Mouse (Mus musculus): ENCODE measurements around the gene Anapc16. TPM values are rescaled to one million over a fixed set of nuclear protein-coding genes. Genes with fewer than 3 reads are reported as not detected.

Gene Anapc16
- polyA plus RNA-seq, 1 experiment from 2014 or later = 100 TPM

DNA sequence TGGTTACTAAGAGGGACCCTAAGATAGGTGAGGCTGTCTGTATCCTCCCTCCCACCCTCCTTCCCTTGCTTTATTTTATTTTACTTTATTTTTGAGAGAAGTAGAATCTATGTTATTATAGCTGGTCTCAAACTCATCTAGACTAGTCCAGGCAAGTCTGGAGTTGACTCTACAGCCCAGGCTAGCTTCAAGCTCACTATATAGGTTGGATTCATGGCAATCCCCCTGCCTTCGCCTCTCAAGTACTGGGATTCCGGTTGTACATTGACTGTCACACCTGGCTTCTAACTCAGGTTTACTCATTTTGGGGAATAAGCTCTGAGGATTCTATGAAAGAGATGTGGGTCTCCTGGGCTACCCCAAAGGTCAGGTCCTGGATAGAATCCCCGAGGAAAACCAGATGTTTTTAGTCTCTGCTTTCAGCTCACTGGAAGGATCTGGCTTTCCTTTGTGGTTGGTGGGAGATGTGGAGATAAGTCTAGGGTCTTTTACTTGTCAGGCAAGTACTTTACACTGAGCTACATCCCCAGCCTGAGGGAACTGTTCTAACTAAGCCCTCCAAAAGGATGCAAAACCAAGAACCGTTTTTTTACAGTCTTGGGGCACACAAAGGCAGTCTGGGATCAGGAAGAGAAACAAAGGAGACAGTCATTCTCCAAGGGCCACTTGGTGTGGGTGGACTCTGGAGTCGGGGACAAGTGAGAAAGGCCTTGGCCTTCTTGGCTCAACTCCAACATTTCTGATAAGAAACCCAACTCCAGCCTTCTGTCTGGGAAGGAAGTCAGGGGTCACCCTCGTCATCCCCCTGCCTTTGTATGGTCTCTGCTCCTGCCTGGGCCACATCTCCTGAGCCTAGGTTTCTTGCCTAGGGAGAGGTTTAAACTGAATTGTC is 54.3 kb downstream of the Anapc16 start:
- peaks cover 9% of the 10 kb centered on the region; the same call in 1 of the 2 replicates for H3K36me3 ChIP-seq (ENCODE audit: control insufficient read depth, insufficient read depth)
- 36% methylated on average over 6 of the region's 6 CpGs for WGBS
- H3K9me3 ChIP-seq (ENCODE audit: control insufficient read depth) = no peaks in the 10 kb centered on the region
- H3K4me1 ChIP-seq (replicated peaks; ENCODE audit: control insufficient read depth, insufficient read depth, low read length) = 0 out of 2 replicates have a peak, but pooled peaks cover 3% of the 10 kb centered on the region
- peak; percentile 40 for ATAC-seq
- no peaks in the 10 kb centered on the region for H3K27me3 ChIP-seq (replicated peaks; ENCODE audit: control insufficient read depth, insufficient read depth, low read length)
- H3K4me2 ChIP-seq (replicated peaks; ENCODE audit: low read depth) = peak overlapping the region; percentile 74
- H3K4me3 ChIP-seq (ENCODE audit: low read depth, low read length) = peak overlapping the region; percentile 69; the same call in 1 of the 2 replicates
- TF ChIP-seq CTCF (IDR thresholded peaks at IDR 0.05; ENCODE audit: low read depth) = no peak
- 0 out of 2 replicates have a peak overlapping the region, but pooled peaks have one; percentile 87 for H3K9ac ChIP-seq (ENCODE audit: low read depth, low read length)
- H3K27ac ChIP-seq (ENCODE audit: low read depth, low read length) = peak overlapping the region; percentile 86

DNA sequence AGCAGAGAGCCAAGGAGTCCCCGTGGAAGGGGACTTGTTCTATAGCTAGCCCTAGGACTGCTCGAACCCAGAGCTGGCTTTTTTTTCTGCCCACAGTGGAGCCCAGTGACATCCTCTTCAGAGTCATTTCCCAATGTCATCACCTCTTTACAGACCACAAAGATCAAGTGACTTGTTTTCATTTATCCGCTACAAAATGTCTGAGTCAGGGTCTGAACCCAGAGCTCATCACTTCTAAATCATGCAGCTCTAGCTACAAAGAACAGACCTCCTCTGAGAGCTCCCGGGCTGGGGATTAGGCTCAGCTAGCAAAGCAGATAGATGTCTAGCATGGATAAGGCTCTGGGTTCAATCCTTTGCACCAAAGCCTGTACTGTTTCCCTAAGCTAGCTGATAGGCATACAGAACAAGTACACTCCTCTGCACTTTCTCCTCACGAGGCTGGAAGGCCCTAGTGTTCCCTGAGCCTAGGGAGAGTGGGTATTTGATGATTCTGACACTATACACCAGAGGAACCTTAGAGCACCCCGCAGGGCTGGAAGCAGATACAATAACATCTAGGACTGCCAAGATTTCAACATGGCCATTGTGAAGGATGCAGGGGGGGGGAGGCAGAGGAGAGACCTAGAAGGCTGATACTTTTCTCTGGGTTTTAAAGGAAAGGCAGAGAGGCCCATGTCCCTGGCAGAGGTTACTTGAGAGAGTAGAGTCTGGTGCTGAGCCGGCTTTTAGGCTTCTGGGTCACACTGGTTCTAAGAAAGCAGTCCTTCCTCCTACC is 55.5 kb downstream of the Anapc16 start:
- Histone ChIP-seq H3K4me2 (replicated peaks; ENCODE audit: low read depth) (no peak overlapping the region), H3K36me3 (ENCODE audit: control insufficient read depth, insufficient read depth) (peaks cover 9% of the 10 kb centered on the region; the same call in 1 of the 2 replicates), H3K27ac (ENCODE audit: low read depth, low read length) (0 out of 2 replicates have a peak overlapping the region, but pooled peaks have one; percentile 86), H3K4me1 (replicated peaks; ENCODE audit: control insufficient read depth, insufficient read depth, low read length) (0 out of 2 replicates have a peak, but pooled peaks cover 8% of the 10 kb centered on the region), H3K4me3 (ENCODE audit: low read depth, low read length) (no peak overlapping the region), H3K9ac (ENCODE audit: low read depth, low read length) (no peak overlapping the region), H3K9me3 (ENCODE audit: control insufficient read depth) (no peaks in the 10 kb centered on the region), H3K27me3 (replicated peaks; ENCODE audit: control insufficient read depth, insufficient read depth, low read length) (no peaks in the 10 kb centered on the region)
- ATAC-seq = no peak
- WGBS = 65% methylated on average over 7 of the region's 7 CpGs
- no peak for TF ChIP-seq CTCF (IDR thresholded peaks at IDR 0.05; ENCODE audit: low read depth)

DNA sequence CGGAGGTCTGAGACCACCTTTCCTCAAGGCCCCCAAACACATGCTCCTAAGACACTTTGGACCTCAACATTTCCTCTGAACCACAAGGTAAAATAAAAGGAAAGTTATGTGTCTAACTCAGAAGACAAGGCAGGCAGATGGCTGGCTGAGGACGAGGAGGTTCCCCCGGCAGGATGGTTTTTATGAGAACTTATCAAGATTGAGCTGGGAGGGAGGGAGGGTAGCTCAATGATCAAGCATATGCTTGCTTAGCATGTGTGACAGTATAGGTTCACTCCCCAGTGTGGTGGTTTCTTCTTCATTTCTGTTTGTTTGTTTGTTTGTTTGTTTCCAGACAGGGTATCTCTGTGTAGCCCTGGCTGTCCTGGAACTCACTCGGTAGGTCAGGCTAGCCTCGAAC is 56.6 kb downstream of the Anapc16 start:
- H3K27me3 ChIP-seq (replicated peaks; ENCODE audit: control insufficient read depth, insufficient read depth, low read length) = no peaks in the 10 kb centered on the region
- no peak overlapping the region for H3K4me2 ChIP-seq (replicated peaks; ENCODE audit: low read depth)
- 0 out of 2 replicates have a peak, but pooled peaks cover 8% of the 10 kb centered on the region for H3K4me1 ChIP-seq (replicated peaks; ENCODE audit: control insufficient read depth, insufficient read depth, low read length)
- peaks cover 9% of the 10 kb centered on the region; the same call in 1 of the 2 replicates for H3K36me3 ChIP-seq (ENCODE audit: control insufficient read depth, insufficient read depth)
- H3K9me3 ChIP-seq (ENCODE audit: control insufficient read depth) = no peaks in the 10 kb centered on the region
- no peak overlapping the region for H3K9ac ChIP-seq (ENCODE audit: low read depth, low read length)
- no peak overlapping the region for H3K27ac ChIP-seq (ENCODE audit: low read depth, low read length)
- WGBS = 81% methylated on average over 5 of the region's 5 CpGs
- no peak for TF ChIP-seq CTCF (IDR thresholded peaks at IDR 0.05; ENCODE audit: low read depth)
- no peak overlapping the region for H3K4me3 ChIP-seq (ENCODE audit: low read depth, low read length)
- ATAC-seq = no peak

DNA sequence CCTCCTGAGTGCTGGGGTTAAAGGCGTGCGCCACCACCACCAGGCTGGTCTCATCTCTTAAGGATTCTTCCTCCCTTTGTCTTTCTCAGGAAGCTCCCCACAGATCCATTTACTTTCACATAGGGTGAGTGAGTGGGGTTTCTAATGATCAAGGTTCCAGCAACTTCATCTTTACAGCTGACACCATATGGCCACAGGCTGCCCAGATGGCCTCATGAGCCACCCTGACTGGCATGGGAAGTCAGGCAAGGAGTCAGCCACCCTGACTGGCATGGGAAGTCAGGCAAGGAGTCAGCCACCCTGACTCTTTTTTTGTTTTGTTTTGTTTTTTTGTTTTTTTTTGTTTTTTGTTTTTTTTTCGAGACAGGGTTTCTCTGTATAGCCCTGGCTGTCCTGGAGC is 57.5 kb downstream of the Anapc16 start:
- H3K27me3 ChIP-seq (replicated peaks; ENCODE audit: control insufficient read depth, insufficient read depth, low read length) = no peaks in the 10 kb centered on the region
- no peak for TF ChIP-seq CTCF (IDR thresholded peaks at IDR 0.05; ENCODE audit: low read depth)
- 0 out of 2 replicates have a peak, but pooled peaks cover 8% of the 10 kb centered on the region for H3K4me1 ChIP-seq (replicated peaks; ENCODE audit: control insufficient read depth, insufficient read depth, low read length)
- ATAC-seq = no peak
- H3K4me3 ChIP-seq (ENCODE audit: low read depth, low read length) = no peak overlapping the region
- 91% methylated on average over 3 of the region's 3 CpGs for WGBS
- H3K4me2 ChIP-seq (replicated peaks; ENCODE audit: low read depth) = no peak overlapping the region
- no peak overlapping the region for H3K9ac ChIP-seq (ENCODE audit: low read depth, low read length)
- H3K9me3 ChIP-seq (ENCODE audit: control insufficient read depth) = no peaks in the 10 kb centered on the region
- H3K27ac ChIP-seq (ENCODE audit: low read depth, low read length) = no peak overlapping the region
- H3K36me3 ChIP-seq (ENCODE audit: control insufficient read depth, insufficient read depth) = peaks cover 8% of the 10 kb centered on the region; the same call in 1 of the 2 replicates

DNA sequence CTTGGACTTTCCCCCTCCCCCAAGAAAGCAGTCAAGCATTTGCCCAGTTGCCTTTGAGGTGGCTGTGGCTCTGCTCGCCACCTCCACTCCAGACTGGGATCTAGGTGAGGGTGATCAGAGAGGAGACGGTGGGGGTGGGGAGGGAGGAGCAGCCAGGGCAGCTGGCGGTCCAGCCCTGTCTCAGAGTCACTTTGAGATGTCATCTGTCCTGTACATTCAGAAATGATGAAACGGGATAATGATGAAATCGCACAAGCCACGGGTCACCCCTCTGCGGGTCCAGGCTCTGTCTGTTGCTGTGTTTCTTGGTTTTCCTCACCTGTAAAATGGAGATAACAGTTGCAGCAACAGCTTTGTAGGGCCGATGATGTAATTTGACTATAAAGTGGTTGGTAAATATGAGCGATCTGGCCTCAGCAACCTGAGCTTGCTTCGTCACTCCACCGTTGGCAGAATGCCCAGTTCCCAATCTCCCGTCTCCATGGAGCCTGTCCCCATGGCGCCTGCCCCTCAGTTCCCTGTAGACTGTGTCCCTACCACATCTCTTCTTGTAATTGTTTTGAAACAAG is 59.4 kb downstream of the Anapc16 start:
- H3K36me3 ChIP-seq (ENCODE audit: control insufficient read depth, insufficient read depth) = no peaks in the 10 kb centered on the region
- no peaks in the 10 kb centered on the region for H3K27me3 ChIP-seq (replicated peaks; ENCODE audit: control insufficient read depth, insufficient read depth, low read length)
- H3K27ac ChIP-seq (ENCODE audit: low read depth, low read length) = peak overlapping the region; percentile 52
- H3K9ac ChIP-seq (ENCODE audit: low read depth, low read length) = peak overlapping the region; percentile 40
- H3K9me3 ChIP-seq (ENCODE audit: control insufficient read depth) = no peaks in the 10 kb centered on the region
- H3K4me1 ChIP-seq (replicated peaks; ENCODE audit: control insufficient read depth, insufficient read depth, low read length) = 0 out of 2 replicates have a peak, but pooled peaks cover 6% of the 10 kb centered on the region
- H3K4me3 ChIP-seq (ENCODE audit: low read depth, low read length) = peak overlapping the region; percentile 20; the same call in 1 of the 2 replicates
- no peak for TF ChIP-seq CTCF (IDR thresholded peaks at IDR 0.05; ENCODE audit: low read depth)
- 18% methylated on average over 13 of the region's 13 CpGs for WGBS
- ATAC-seq = peak; percentile 86
- H3K4me2 ChIP-seq (replicated peaks; ENCODE audit: low read depth) = peak overlapping the region; percentile 66
